Mouse (Mus musculus) MEL (cell line): ENCODE measurements around the gene Hist1h3c. TPM values are rescaled to one million over a fixed set of nuclear protein-coding genes. Genes with fewer than 3 reads are reported as not detected.

Experiments used
- DNase-seq: peaks from one replicate; pipeline ENCODE4 v3.0.0; 2011; ENCODE audit warnings: low read depth, low spot score
- H3K27ac ChIP-seq: 2 replicates; pipeline ENCODE4 v1.5.1; 2012; ENCODE audit warnings: low read depth, mild to moderate bottlenecking, control low read depth, low read length, moderate library complexity; ENCODE audit not compliant: control insufficient read depth
- H3K27me3 ChIP-seq, 2 experiments: fragments of 150-350 bp in 1 of 2; sonication (generic) in 1 of 2; 2 replicates each; pipeline ENCODE4 v1.6.1; 2012; ENCODE audit warnings: low read length in 2 of 2, mild to moderate bottlenecking in 2 of 2, improper control_type of control experiment in 1 of 2, moderate library complexity in 1 of 2; ENCODE audit not compliant: insufficient read depth in 2 of 2, control insufficient read depth in 1 of 2
- H3K36me3 ChIP-seq, 2 experiments: 2 replicates each; pipeline ENCODE4 v1.6.1; 2012 to 2014; ENCODE audit warnings: low read length in 2 of 2, improper control_type of control experiment in 1 of 2, inconsistent platforms in 1 of 2, mild to moderate bottlenecking in 1 of 2; ENCODE audit not compliant: insufficient read depth in 2 of 2, control insufficient read depth in 1 of 2
- H3K4me1 ChIP-seq, 2 experiments: fragments of 150-350 bp in 1 of 2; sonication (generic) in 1 of 2; 2 replicates each; pipeline ENCODE4 v1.6.1; 2012; ENCODE audit warnings: low read length in 2 of 2, improper control_type of control experiment in 1 of 2, mild to moderate bottlenecking in 1 of 2; ENCODE audit not compliant: insufficient read depth in 2 of 2, control insufficient read depth in 1 of 2
- H3K4me3 ChIP-seq, 2 experiments: fragments of 150-350 bp in 1 of 2; sonication (generic) in 1 of 2; 2 replicates each; pipeline ENCODE4 v1.5.1; 2012; ENCODE audit warnings: low read depth in 2 of 2, low read length in 2 of 2, mild to moderate bottlenecking in 2 of 2, moderate library complexity in 2 of 2, control low read depth in 1 of 2, improper control_type of control experiment in 1 of 2; ENCODE audit not compliant: control insufficient read depth in 1 of 2, insufficient read depth in 1 of 2
- H3K79me2 ChIP-seq: 2 replicates; pipeline ENCODE4 v1.6.1; 2012; ENCODE audit warnings: mild to moderate bottlenecking, low read length, moderate library complexity; ENCODE audit not compliant: control insufficient read depth, poor library complexity, insufficient read depth
- H3K9ac ChIP-seq: 2 replicates; pipeline ENCODE4 v1.6.1; 2012; ENCODE audit warnings: low read depth, mild to moderate bottlenecking, control low read depth, low read length, moderate library complexity; ENCODE audit not compliant: control insufficient read depth, poor library complexity, severe bottlenecking
- H3K9me3 ChIP-seq: fragments of 150-350 bp; sonication (generic); replicated peaks from 2 replicates; pipeline ENCODE4 v1.6.1; 2012; ENCODE audit warnings: mild to moderate bottlenecking, low read length, improper control_type of control experiment, moderate library complexity; ENCODE audit not compliant: insufficient read depth
- BHLHE40 ChIP-seq: IDR thresholded peaks from 2 replicates; pipeline ENCODE4 v1.6.1; 2012; ENCODE audit warnings: low read depth, mild to moderate bottlenecking, inconsistent platforms, low read length, improper control_type of control experiment, borderline replicate concordance
- CHD1 ChIP-seq: IDR thresholded peaks from 2 replicates; pipeline ENCODE4 v1.6.1; 2012; ENCODE audit warnings: low read depth, mild to moderate bottlenecking, inconsistent platforms, low read length, improper control_type of control experiment
- CHD2 ChIP-seq: IDR thresholded peaks from 2 replicates; pipeline ENCODE4 v1.6.1; 2011; ENCODE audit warnings: low read length, improper control_type of control experiment
- E2F4 ChIP-seq: IDR thresholded peaks from 2 replicates; pipeline ENCODE4 v1.6.1; 2011; ENCODE audit warnings: low read depth, low read length, improper control_type of control experiment, borderline replicate concordance
- EP300 ChIP-seq, 2 experiments: IDR thresholded peaks; 2 replicates each; pipeline ENCODE4 v1.6.1; 2011; ENCODE audit warnings: improper control_type of control experiment in 2 of 2, low read length in 2 of 2, low read depth in 1 of 2, mild to moderate bottlenecking in 1 of 2
- GABPA ChIP-seq: IDR thresholded peaks from 2 replicates; pipeline ENCODE4 v1.6.1; 2012; ENCODE audit warnings: low read depth, mild to moderate bottlenecking, inconsistent platforms, low read length, improper control_type of control experiment, moderate library complexity
- GATA1 ChIP-seq: IDR thresholded peaks from 2 replicates; pipeline ENCODE4 v1.6.1; 2011; ENCODE audit warnings: low read depth, low read length, improper control_type of control experiment
- HCFC1 ChIP-seq: IDR thresholded peaks from 2 replicates; pipeline ENCODE4 v1.6.1; 2012; ENCODE audit warnings: low read depth, mild to moderate bottlenecking, inconsistent platforms, low read length, improper control_type of control experiment, moderate library complexity
- JUND ChIP-seq: IDR thresholded peaks from 2 replicates; pipeline ENCODE4 v1.6.1; 2011; ENCODE audit warnings: low read depth, mild to moderate bottlenecking, improper control_type of control experiment, low read length
- KAT2A ChIP-seq: conservative IDR thresholded peaks from 2 replicates; pipeline ENCODE4 v1.6.1; 2012; ENCODE audit warnings: low read depth, low read length, improper control_type of control experiment, inconsistent platforms
- MAFK ChIP-seq: IDR thresholded peaks from 2 replicates; pipeline ENCODE4 v1.6.1; 2011; ENCODE audit warnings: low read depth, mild to moderate bottlenecking, low read length, improper control_type of control experiment, borderline replicate concordance
- MAX ChIP-seq: IDR thresholded peaks from 2 replicates; pipeline ENCODE4 v1.6.1; 2011; ENCODE audit warnings: low read length, improper control_type of control experiment
- MEF2A ChIP-seq: IDR thresholded peaks from 2 replicates; pipeline ENCODE4 v1.6.1; 2014; ENCODE audit warnings: low read depth, mild to moderate bottlenecking, inconsistent platforms, low read length, improper control_type of control experiment; ENCODE audit not compliant: poor library complexity, insufficient replicate concordance, severe bottlenecking; ENCODE audit errors: extremely low read depth
- MXI1 ChIP-seq: IDR thresholded peaks from 2 replicates; pipeline ENCODE4 v1.6.1; 2011; ENCODE audit warnings: mild to moderate bottlenecking, low read depth, low read length, improper control_type of control experiment
- MYC ChIP-seq: IDR thresholded peaks from 2 replicates; pipeline ENCODE4 v1.6.1; 2011; ENCODE audit warnings: low read depth, mild to moderate bottlenecking, low read length, improper control_type of control experiment, moderate library complexity
- POLR2A ChIP-seq, 2 experiments: IDR thresholded peaks; 2 replicates each; pipeline ENCODE4 v1.6.1; 2011 to 2012; ENCODE audit warnings: low read length in 2 of 2, mild to moderate bottlenecking in 2 of 2, control low read depth in 1 of 2, improper control_type of control experiment in 1 of 2, low read depth in 1 of 2, moderate library complexity in 1 of 2; ENCODE audit not compliant: control insufficient read depth in 1 of 2, insufficient read depth in 1 of 2, poor library complexity in 1 of 2
- POLR2AphosphoS2 ChIP-seq: IDR thresholded peaks from 2 replicates; pipeline ENCODE4 v1.6.1; 2011; ENCODE audit warnings: low read length, improper control_type of control experiment
- POLR2AphosphoS5 ChIP-seq: IDR thresholded peaks from 2 replicates; pipeline ENCODE4 v1.6.1; 2012; ENCODE audit warnings: low read depth, borderline replicate concordance, mild to moderate bottlenecking, inconsistent platforms, low read length, moderate library complexity, mixed read lengths
- RAD21 ChIP-seq: IDR thresholded peaks from 2 replicates; pipeline ENCODE4 v1.6.1; 2011; ENCODE audit warnings: mild to moderate bottlenecking, low read depth, low read length, improper control_type of control experiment
- SIN3A ChIP-seq: IDR thresholded peaks from 2 replicates; pipeline ENCODE4 v1.6.1; 2012; ENCODE audit warnings: low read length, improper control_type of control experiment, inconsistent platforms
- SMC3 ChIP-seq: IDR thresholded peaks from 2 replicates; pipeline ENCODE4 v1.6.1; 2011; ENCODE audit warnings: low read depth, low read length, improper control_type of control experiment
- TBP ChIP-seq: IDR thresholded peaks from 2 replicates; pipeline ENCODE4 v1.8.0; 2011; ENCODE audit warnings: low read depth, low read length, improper control_type of control experiment
- TCF12 ChIP-seq: IDR thresholded peaks from 2 replicates; pipeline ENCODE4 v1.6.1; 2014; ENCODE audit warnings: low read depth, mild to moderate bottlenecking, inconsistent platforms, low read length, improper control_type of control experiment, moderate library complexity
- UBTF ChIP-seq: IDR thresholded peaks from 2 replicates; pipeline ENCODE4 v1.6.1; 2012; ENCODE audit warnings: low read depth, mild to moderate bottlenecking, inconsistent platforms, low read length, improper control_type of control experiment, moderate library complexity, borderline replicate concordance; ENCODE audit not compliant: insufficient read depth
- USF1 ChIP-seq: IDR thresholded peaks from 2 replicates; pipeline ENCODE4 v1.6.1; 2014; ENCODE audit warnings: low read depth, mild to moderate bottlenecking, inconsistent platforms, low read length, improper control_type of control experiment, moderate library complexity
- ZC3H11A ChIP-seq: IDR thresholded peaks from 2 replicates; pipeline ENCODE4 v1.6.1; 2012; ENCODE audit warnings: low read depth, mild to moderate bottlenecking, inconsistent platforms, low read length, improper control_type of control experiment
- ZKSCAN1 ChIP-seq: IDR thresholded peaks from 2 replicates; pipeline ENCODE4 v1.6.1; 2012; ENCODE audit warnings: low read depth, mild to moderate bottlenecking, inconsistent platforms, low read length, improper control_type of control experiment, moderate library complexity
- ZMIZ1 ChIP-seq: IDR thresholded peaks from 2 replicates; pipeline ENCODE4 v1.6.1; 2012; ENCODE audit warnings: low read depth, mild to moderate bottlenecking, inconsistent platforms, low read length, improper control_type of control experiment, moderate library complexity
- ZNF384 ChIP-seq: IDR thresholded peaks from 2 replicates; pipeline ENCODE4 v1.6.1; 2012; ENCODE audit warnings: low read depth, mild to moderate bottlenecking, inconsistent platforms, low read length, improper control_type of control experiment
- polyA plus RNA-seq, 2 experiments: library from polyadenylated mRNA; stranded (reverse) in 1 of 2; unstranded in 1 of 2; fragments of >175 nt in 1 of 2; fragments of >200 nt in 1 of 2; gene quantifications; 2 replicates each; pipeline versions ENCODE4 v1.2.1 to v1.2.4; 2012; ENCODE audit warnings: low replicate concordance in 2 of 2, low read depth in 1 of 2; ENCODE audit not compliant: insufficient read length in 2 of 2, insufficient read depth in 1 of 2, missing spikeins in 1 of 2
- total RNA-seq: library from RNA; depleted of rRNA; stranded (reverse); fragments of 300-350 nt; gene quantifications from 2 replicates; pipeline ENCODE4 v1.2.3, GENCODE M21; 2012; rRNA removed

Gene Hist1h3c
- total RNA-seq (1,651 and 2,239 TPM in 2 replicates), polyA plus RNA-seq (1 to 10 TPM in 1 of 2 experiments, not detected in 1; 1.7 TPM)

DNA sequence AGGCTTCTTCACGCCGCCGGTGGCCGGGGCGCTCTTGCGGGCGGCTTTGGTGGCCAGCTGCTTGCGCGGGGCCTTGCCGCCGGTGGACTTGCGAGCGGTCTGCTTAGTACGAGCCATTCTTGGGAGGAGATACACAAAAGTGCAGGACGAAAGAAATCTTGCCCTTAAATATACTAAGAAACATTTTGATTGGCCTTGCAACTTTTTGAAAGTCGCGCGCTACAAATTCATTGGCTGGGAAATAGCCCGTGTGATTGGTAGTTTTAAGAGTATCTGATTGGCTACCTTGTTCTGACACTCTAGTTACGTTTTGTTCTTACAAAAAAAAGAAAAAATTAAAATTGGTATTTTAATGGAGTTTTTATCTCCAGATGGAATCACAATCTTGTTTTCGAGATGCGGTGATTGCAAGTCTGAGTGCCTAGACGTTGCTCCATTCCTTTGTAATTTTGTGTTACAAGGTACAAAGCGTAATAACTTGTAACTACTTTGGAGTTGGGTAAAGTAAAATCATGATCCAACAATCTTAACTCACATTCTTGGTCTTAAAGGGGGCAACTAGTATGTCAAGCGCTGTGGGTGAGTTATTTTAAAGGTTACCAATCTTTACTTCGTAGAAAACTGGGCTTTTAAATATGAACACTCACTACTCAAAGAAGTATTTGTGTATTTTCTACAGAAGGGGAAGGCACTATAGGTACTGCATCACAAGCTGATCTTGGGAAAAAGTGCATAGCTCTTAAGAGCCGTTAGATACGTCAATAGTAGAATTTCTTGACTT lies at the start of gene Hist1h3c:
Hist1h3c (minus strand) TSS at position 222 of the 781 bp plus-strand sequence.
- Histone ChIP-seq H3K36me3 (peaks cover 0 to 46% of the 10 kb centered on the region in 2 experiments; a peak in 2 of 4 replicates), H3K9me3 (no peaks in the 10 kb centered on the region), H3K9ac (peak within 1 kb of the TSS; percentile 96), H3K4me1 (peaks cover 0 to 19% of the 10 kb centered on the region in 2 experiments; a peak in 2 of 4 replicates), H3K4me3 (peak within 1 kb of the TSS; percentile 23 to 60), H3K79me2 (peaks cover 1% of the 10 kb centered on the region; the same call in 1 of the 2 replicates), H3K27me3 (no peaks in the 10 kb centered on the region), H3K27ac (peak within 1 kb of the TSS; percentile 98)
- peak; percentile 97 for DNase-seq
- TF ChIP-seq MAFK (no peak), ZMIZ1 (no peak), UBTF (peak; percentile 75; the same call in 1 of the 2 replicates), KAT2A (no peak), POLR2A (IDR thresholded peaks at IDR 0.05; ENCODE audit: control insufficient read depth in 1 of 2, insufficient read depth in 1 of 2, low read depth in 1 of 2, low read length in 2 of 2, poor library complexity in 1 of 2) (peak; percentile 95 to 98; a peak in 3 of 4 replicates), ZC3H11A (no peak), GABPA (no peak), CHD2 (no peak), MEF2A (no peak), ZNF384 (no peak), EP300 (IDR thresholded peaks at IDR 0.05; ENCODE audit: low read depth in 1 of 2, low read length in 2 of 2) (no peak), MXI1 (no peak), GATA1 (no peak), RAD21 (no peak), ZKSCAN1 (no peak), SMC3 (no peak), POLR2AphosphoS2 (no peak), HCFC1 (no peak), JUND (no peak), MAX (no peak), POLR2AphosphoS5 (peak; percentile 91; the same call in 1 of the 2 replicates), USF1 (no peak), MYC (no peak), CHD1 (no peak), TBP (peak; percentile 99), SIN3A (no peak), TCF12 (no peak), E2F4 (no peak), BHLHE40 (no peak)
